Mouse (Mus musculus) stomach, postnatal 0 days (tissue): ENCODE data around the gene Ppp1r7. TPM values are rescaled to one million over a fixed set of nuclear protein-coding genes. Genes with fewer than 3 reads are reported as not detected.

Experiments used
- ATAC-seq: fragments of 200-750 bp; cut with Nextera tagmentation; 2 replicates; pipeline ENCODE4 v1.8.0; 2017; ENCODE audit not compliant: low FRiP score, low TSS enrichment
- DNase-seq: peaks from one replicate; pipeline ENCODE4 v3.0.0-alpha.2; 2016; ENCODE audit warnings: low spot score
- H3K27ac ChIP-seq: fragments of 300-500 bp; sonication (generic); replicated peaks from 2 replicates; pipeline ENCODE4 v1.5.1; 2014; ENCODE audit warnings: mild to moderate bottlenecking, control low read depth
- H3K27me3 ChIP-seq: fragments of 300-500 bp; sonication (generic); 2 replicates; pipeline ENCODE4 v1.6.1; 2014; ENCODE audit warnings: low read length; ENCODE audit not compliant: control insufficient read depth, insufficient read depth
- H3K36me3 ChIP-seq: fragments of 300-500 bp; sonication (generic); 2 replicates; pipeline ENCODE4 v1.6.1; 2014; ENCODE audit warnings: low read length, mixed read lengths; ENCODE audit not compliant: control insufficient read depth, insufficient read depth
- H3K4me1 ChIP-seq: fragments of 300-500 bp; sonication (generic); replicated peaks from 2 replicates; pipeline ENCODE4 v1.6.1; 2014; ENCODE audit warnings: antibody characterized with exemption; ENCODE audit not compliant: control insufficient read depth, insufficient read depth
- H3K4me2 ChIP-seq: fragments of 300-500 bp; sonication (generic); replicated peaks from 2 replicates; pipeline ENCODE4 v1.6.1; 2014; ENCODE audit warnings: low read depth, mild to moderate bottlenecking, control low read depth, moderate library complexity
- H3K4me3 ChIP-seq: fragments of 300-500 bp; sonication (generic); 2 replicates; pipeline ENCODE4 v1.5.1; 2014; ENCODE audit warnings: low read depth, low read length, control low read depth
- H3K9ac ChIP-seq: fragments of 300-500 bp; sonication (generic); 2 replicates; pipeline ENCODE4 v1.6.1; 2014; ENCODE audit warnings: mild to moderate bottlenecking, low read length, control low read depth, mixed read lengths
- H3K9me3 ChIP-seq: fragments of 300-500 bp; sonication (generic); 2 replicates; pipeline ENCODE4 v1.6.1; 2016; ENCODE audit warnings: low read length; ENCODE audit not compliant: control insufficient read depth
- CTCF ChIP-seq: IDR thresholded peaks from 2 replicates; pipeline ENCODE4 v1.5.1; 2016; ENCODE audit warnings: antibody characterized with exemption, low read depth, mild to moderate bottlenecking, moderate library complexity
- EP300 ChIP-seq: optimal IDR thresholded peaks from 2 replicates; pipeline ENCODE3; 2016; ENCODE audit warnings: antibody characterized with exemption
- WGBS: fragments of 180-500 bp; shearing (Covaris S2); extraction: QIAGEN DNeasy Blood & Tissue Kit; methylation state at CpG from one replicate; pipeline ENCODE4 v1.1.7; 2014; 5-methylcytosine and 5-hydroxymethylcytosine counted together
- polyA plus RNA-seq: library from polyadenylated mRNA; unstranded; fragments of >200 nt; fragmentation: Nextera tagmentation; extraction: Ambion mirVana; gene quantifications from 2 replicates; pipeline ENCODE4 v1.2.1, GENCODE M21; 2015

Gene Ppp1r7
- polyA plus RNA-seq, 1 experiment from 2014 or later, result 37.8 TPM

DNA sequence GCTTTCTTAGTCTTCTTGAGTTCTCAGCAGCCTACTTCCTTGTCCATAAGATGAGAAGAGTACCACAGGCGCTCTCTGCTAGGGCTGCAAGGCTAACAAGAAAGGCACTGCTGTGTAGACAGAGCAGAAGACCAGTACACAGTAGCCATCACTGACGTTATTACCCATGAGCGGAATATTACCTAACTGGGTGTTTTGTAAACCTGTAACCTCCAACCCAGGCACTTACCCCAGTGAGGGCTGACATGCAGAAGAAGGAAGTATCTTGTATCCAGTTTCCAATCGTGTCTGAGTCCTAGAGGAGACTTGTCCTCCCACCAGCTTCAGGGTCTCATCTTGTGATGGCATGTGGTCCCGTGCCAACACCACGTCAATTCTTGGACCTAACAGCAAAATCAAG, 18.7 kb upstream of the Ppp1r7 start:
- H3K36me3 ChIP-seq, result peaks cover 8% of the 10 kb centered on the region
- 91% methylated on average over 6 of the region's 6 CpGs for WGBS
- no peaks in the 10 kb centered on the region for H3K27me3 ChIP-seq
- no peak overlapping the region for H3K4me3 ChIP-seq
- H3K9me3 ChIP-seq, result no peaks in the 10 kb centered on the region
- DNase-seq (no peak), ATAC-seq (no peak)
- no peaks in the 10 kb centered on the region for H3K4me1 ChIP-seq
- no peak overlapping the region for H3K27ac ChIP-seq
- H3K4me2 ChIP-seq, result no peak overlapping the region
- no peak overlapping the region for H3K9ac ChIP-seq
- TF ChIP-seq EP300, result no peak
- no peak for TF ChIP-seq CTCF

DNA sequence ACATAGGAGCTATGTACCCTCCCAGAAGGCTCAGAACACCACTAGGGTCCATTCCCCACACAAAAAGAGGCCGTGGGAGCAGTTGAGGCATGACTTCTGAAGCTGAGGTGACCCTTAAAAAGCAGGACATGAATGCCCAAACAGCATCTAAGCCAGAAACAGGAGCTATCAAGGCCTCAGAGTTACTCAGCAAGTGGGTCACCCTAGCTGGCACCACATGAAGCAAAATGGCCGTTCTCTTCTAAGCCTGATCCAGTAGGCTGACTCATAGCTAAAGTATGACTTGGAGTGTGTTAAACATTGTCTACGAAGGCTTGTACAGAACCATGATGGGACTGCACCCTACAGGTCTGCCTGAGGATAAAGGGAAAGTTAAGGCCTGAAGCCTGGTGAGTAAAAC, 16.2 kb upstream of the Ppp1r7 start:
- WGBS, result 76% methylated on average over 3 of the region's 3 CpGs
- H3K9me3 ChIP-seq, result no peaks in the 10 kb centered on the region
- TF ChIP-seq EP300, result no peak
- TF ChIP-seq CTCF, result no peak

DNA sequence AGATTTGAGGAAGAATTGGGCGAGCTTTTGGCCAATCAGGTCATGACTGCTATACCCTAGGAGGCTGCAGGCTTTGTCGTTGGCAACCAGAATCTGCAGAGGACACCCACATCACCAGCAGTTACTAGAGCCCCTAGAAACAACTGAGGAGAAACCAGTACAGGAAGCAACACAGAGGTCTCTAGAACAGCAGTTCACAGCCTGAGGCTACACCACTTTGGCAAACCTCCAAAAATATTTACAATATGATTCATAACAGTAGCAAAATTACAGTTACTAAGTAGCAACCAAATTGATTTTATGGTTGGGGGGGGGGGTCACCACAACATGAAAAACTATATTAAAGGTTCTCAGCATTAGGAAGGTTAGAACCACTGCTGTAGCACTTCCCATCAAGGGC, 8.0 kb upstream of the Ppp1r7 start:
- H3K4me1 ChIP-seq, result no peaks in the 10 kb centered on the region
- ATAC-seq (no peak), DNase-seq (no peak)
- no peaks in the 10 kb centered on the region; the same call in 1 of the 2 replicates for H3K36me3 ChIP-seq
- H3K4me2 ChIP-seq, result no peak overlapping the region
- WGBS, result 74% methylated on average over 2 of the region's 2 CpGs
- no peak overlapping the region for H3K9ac ChIP-seq
- no peak overlapping the region for H3K4me3 ChIP-seq
- no peak for TF ChIP-seq CTCF
- no peak for TF ChIP-seq EP300
- no peaks in the 10 kb centered on the region for H3K9me3 ChIP-seq
- H3K27ac ChIP-seq, result no peak overlapping the region
- H3K27me3 ChIP-seq, result no peaks in the 10 kb centered on the region

More for the DNA sequence above, 16.2 kb upstream of the Ppp1r7 start:
- Histone ChIP-seq H3K4me3 (no peak overlapping the region), H3K4me1 (no peaks in the 10 kb centered on the region), H3K9ac (no peak overlapping the region), H3K4me2 (no peak overlapping the region), H3K27ac (no peak overlapping the region), H3K36me3 (peaks cover 1% of the 10 kb centered on the region), H3K27me3 (no peaks in the 10 kb centered on the region)
- no peak for ATAC-seq
- DNase-seq, result no peak

DNA sequence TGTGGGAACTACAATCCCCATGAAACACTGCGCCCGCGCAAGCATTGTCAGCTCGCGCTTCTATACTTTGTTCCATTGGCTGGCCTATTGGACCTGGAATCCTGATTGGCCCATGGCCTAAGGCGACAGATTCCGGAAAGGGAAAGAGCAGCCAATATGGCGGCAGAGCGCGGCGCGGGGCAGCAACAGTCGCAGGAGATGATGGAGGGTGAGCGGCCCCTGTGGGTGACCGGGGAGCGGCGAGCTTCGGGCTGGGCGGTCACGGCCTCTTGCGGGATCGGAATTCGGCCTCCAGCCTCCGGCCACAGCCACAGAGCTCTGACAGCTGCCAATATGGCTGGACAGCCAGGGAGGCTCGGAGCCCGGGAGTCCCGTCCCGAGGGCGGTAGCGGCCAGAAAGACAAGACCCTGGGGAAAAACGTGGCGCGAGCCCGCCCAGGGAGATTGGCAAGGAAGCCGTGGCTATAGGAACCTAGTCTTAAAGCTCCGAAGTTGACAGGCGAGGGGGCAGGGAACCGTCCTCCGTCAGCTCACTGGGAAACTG, 922 bp downstream of the Ppp1r7 start:
- Histone ChIP-seq H3K27me3 (no peaks in the 10 kb centered on the region), H3K9me3 (no peaks in the 10 kb centered on the region), H3K4me3 (peak overlapping the region; percentile 90), H3K36me3 (0 out of 2 replicates have a peak, but pooled peaks cover 3% of the 10 kb centered on the region), H3K9ac (peak overlapping the region; percentile 79), H3K27ac (peak overlapping the region; percentile 65), H3K4me1 (0 out of 2 replicates have a peak, but pooled peaks cover 2% of the 10 kb centered on the region), H3K4me2 (peak overlapping the region; percentile 90)
- TF ChIP-seq EP300 (no peak), CTCF (peak; percentile 68)
- ATAC-seq (peak; percentile 96), DNase-seq (peak; percentile 92)
- WGBS, result 1% methylated on average over 39 of the region's 39 CpGs

DNA sequence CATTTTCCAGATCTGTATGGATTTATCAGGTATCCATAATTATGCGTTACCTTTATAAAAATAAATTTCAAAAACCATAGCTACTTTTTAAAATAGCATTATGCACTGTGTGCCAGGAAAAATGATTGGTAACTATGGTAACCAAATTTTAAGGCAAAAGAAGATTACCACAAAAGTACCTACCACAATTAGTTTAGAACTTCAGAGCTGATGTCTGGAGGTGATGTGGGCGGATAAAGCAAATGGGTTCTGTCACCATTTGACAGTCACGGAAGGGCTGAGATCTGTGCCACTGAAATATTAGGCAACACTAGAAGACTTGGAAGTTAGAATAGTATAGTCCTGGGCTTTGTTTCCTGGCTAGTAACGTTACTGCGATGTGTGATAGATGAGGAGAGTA, 4.5 kb downstream of the Ppp1r7 start:
- DNase-seq, result no peak
- TF ChIP-seq CTCF, result no peak
- TF ChIP-seq EP300, result no peak
- H3K4me3 ChIP-seq, result no peak overlapping the region
- no peak overlapping the region for H3K4me2 ChIP-seq
- peaks cover 8% of the 10 kb centered on the region for H3K36me3 ChIP-seq
- H3K4me1 ChIP-seq, result 0 out of 2 replicates have a peak, but pooled peaks cover 2% of the 10 kb centered on the region
- no peaks in the 10 kb centered on the region for H3K27me3 ChIP-seq
- no peak overlapping the region for H3K27ac ChIP-seq
- no peak overlapping the region for H3K9ac ChIP-seq
- 91% methylated on average over 5 of the region's 5 CpGs for WGBS
- ATAC-seq, result no peak
- H3K9me3 ChIP-seq, result no peaks in the 10 kb centered on the region

DNA sequence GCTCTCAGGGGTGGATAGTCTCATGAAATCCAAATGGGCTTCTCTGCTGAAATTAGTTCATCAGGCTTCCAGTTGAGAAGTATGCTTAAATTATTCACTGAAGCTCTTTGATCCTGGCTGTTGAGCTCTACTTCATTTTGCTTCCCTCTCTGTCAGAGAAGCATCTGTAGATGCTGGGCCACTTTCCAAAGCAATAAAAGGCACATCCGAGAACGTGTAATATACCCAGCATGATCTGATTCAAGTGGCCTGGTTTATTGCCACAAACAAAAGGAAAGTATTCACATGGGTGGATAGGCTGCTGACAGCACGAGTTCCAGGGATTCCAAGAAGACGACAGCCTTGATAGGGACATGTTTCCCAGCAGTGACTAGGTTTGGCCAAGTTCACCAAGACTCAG, 7.0 kb downstream of the Ppp1r7 start:
- H3K9me3 ChIP-seq, result no peaks in the 10 kb centered on the region
- ATAC-seq, result no peak
- H3K4me3 ChIP-seq, result no peak overlapping the region

More for the DNA sequence above, 7.0 kb downstream of the Ppp1r7 start:
- DNase-seq, result no peak
- Histone ChIP-seq H3K4me2 (no peak overlapping the region), H3K9ac (no peak overlapping the region), H3K27me3 (no peaks in the 10 kb centered on the region), H3K27ac (no peak overlapping the region), H3K4me1 (no peaks in the 10 kb centered on the region), H3K36me3 (peaks cover 12% of the 10 kb centered on the region)
- 85% methylated on average over 4 of the region's 4 CpGs for WGBS
- TF ChIP-seq EP300, result no peak
- no peak for TF ChIP-seq CTCF
